Mouse (Mus musculus) midbrain, embryonic 10.5 days (tissue): Measurements from ENCODE around the gene Fam241a. TPM values are rescaled to one million over a fixed set of nuclear protein-coding genes. Genes with fewer than 3 reads are reported as not detected.

Experiments
- DNase-seq: peaks from one replicate; pipeline ENCODE4 v3.0.0-alpha.2; 2017; ENCODE audit warnings: low spot score
- H3K27ac ChIP-seq: fragments of 300-500 bp; sonication (generic); replicated peaks from 2 replicates; pipeline ENCODE4 v1.5.1; 2016; ENCODE audit warnings: mild to moderate bottlenecking
- H3K27me3 ChIP-seq: fragments of 300-500 bp; sonication (generic); 2 replicates; pipeline ENCODE4 v1.6.1; 2016; ENCODE audit warnings: low read depth, mild to moderate bottlenecking; ENCODE audit not compliant: poor library complexity, severe bottlenecking
- H3K36me3 ChIP-seq: fragments of 300-500 bp; sonication (generic); 2 replicates; pipeline ENCODE4 v1.6.1; 2016; ENCODE audit warnings: mild to moderate bottlenecking, moderate library complexity
- H3K4me1 ChIP-seq: fragments of 300-500 bp; sonication (generic); 2 replicates; pipeline ENCODE4 v1.6.1; 2016
- H3K4me3 ChIP-seq: fragments of 300-500 bp; sonication (generic); 2 replicates; pipeline ENCODE4 v1.5.1; 2016; ENCODE audit warnings: mild to moderate bottlenecking, moderate library complexity
- H3K9me3 ChIP-seq: fragments of 300-500 bp; sonication (generic); replicated peaks from 2 replicates; pipeline ENCODE4 v1.6.1; 2016; ENCODE audit warnings: mild to moderate bottlenecking
- WGBS: fragments of 180-500 bp; shearing (Covaris S2); methylation state at CpG from one replicate; pipeline ENCODE4 v1.1.7; 2016; 5-methylcytosine and 5-hydroxymethylcytosine counted together
- polyA plus RNA-seq: library from polyadenylated mRNA; unstranded; fragments of >200 nt; fragmentation: Nextera tagmentation; extraction: Ambion mirVana; gene quantifications from 2 replicates; pipeline ENCODE4 v1.2.1, GENCODE M21; 2016

Gene Fam241a
- polyA plus RNA-seq, 1 experiment from 2014 or later = 2.5 TPM

DNA sequence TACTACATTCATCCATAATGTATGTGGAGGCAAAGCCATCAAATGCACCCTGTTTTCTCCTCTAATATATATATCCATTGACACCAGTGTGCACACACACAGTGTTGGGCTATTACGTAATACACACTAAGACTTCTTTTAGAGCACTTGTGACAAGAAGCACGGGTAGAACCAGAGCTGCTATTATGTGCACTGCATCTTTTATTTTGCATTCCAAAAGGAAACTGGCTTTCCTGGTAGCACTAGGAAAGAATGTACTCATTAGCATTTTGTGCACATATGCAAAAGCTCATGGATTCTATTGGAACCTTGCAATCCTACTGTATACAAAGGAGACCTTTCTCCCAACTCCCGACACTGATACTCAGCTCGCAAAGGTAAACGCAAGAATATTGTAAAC lies 27.2 kb downstream of the Fam241a start:
- Histone ChIP-seq H3K27ac (no peak overlapping the region), H3K27me3 (no peaks in the 10 kb centered on the region), H3K9me3 (no peaks in the 10 kb centered on the region), H3K36me3 (no peaks in the 10 kb centered on the region), H3K4me1 (peaks cover 16% of the 10 kb centered on the region; the same call in 1 of the 2 replicates), H3K4me3 (no peak overlapping the region)
- WGBS = 82% methylated on average over 5 of the region's 5 CpGs
- no peak for DNase-seq

DNA sequence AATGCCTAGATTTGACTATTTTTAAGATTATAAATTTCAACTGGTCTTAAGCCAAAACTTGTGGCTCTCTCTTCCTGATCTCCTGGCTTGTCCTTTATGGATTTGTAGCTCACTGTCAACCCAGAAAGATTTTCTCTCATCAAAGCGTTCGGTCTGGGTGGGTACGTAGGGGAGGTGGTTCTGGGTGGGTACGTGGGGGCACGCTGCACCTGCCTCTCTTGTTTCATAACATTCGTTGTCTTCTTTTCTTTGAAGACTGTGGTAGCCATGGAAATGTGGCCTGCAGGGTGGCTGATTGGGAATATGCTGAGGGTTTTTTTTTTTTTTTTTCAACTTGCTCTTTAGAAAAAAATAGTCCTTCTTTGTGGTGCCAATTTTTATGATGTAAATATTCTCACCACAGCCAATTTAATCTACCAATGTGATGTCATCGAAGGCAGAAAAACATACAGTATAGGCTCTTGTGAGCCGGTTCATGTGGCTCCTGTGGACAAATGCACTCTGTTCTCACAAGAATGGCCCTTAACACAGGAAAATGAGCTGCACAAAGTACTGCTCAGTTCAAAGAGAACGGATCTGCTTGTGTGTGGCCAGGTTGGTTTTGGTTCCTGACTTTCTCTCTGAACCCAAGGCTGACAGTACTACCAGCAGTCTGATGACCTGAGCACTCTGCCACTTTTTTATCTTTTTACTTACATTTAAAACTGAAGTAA lies 27.9 kb downstream of the Fam241a start:
- WGBS = 79% methylated on average over 9 of the region's 9 CpGs
- Histone ChIP-seq H3K36me3 (no peaks in the 10 kb centered on the region), H3K27me3 (no peaks in the 10 kb centered on the region), H3K4me3 (no peak overlapping the region), H3K4me1 (peaks cover 16% of the 10 kb centered on the region; the same call in 1 of the 2 replicates), H3K9me3 (no peaks in the 10 kb centered on the region), H3K27ac (no peak overlapping the region)
- DNase-seq = no peak

DNA sequence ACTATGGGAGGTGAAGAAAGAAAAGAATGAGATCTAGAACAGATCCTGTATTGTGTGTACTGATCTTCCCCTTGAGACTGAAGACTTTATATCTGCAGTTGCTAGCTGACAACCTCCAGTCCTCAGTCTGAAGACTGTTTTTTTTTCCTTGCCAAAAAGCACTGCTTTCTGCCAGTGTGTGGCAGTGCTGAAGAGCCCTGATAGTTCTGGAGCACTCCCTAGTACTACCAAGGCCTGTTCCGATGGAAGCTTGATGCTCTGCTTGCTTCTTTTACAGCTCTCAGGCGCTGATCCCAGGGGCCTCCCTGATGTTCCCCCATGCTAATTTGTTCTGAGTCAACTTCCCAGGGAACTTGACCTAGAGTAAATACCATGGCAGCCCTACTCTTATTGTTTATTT lies 31.9 kb downstream of the Fam241a start:
- Histone ChIP-seq H3K9me3 (no peaks in the 10 kb centered on the region), H3K27ac (no peak overlapping the region), H3K4me3 (no peak overlapping the region), H3K27me3 (no peaks in the 10 kb centered on the region), H3K36me3 (no peaks in the 10 kb centered on the region), H3K4me1 (peaks cover 16% of the 10 kb centered on the region; the same call in 1 of the 2 replicates)
- no peak for DNase-seq
- 51% methylated on average over 2 of the region's 2 CpGs for WGBS

DNA sequence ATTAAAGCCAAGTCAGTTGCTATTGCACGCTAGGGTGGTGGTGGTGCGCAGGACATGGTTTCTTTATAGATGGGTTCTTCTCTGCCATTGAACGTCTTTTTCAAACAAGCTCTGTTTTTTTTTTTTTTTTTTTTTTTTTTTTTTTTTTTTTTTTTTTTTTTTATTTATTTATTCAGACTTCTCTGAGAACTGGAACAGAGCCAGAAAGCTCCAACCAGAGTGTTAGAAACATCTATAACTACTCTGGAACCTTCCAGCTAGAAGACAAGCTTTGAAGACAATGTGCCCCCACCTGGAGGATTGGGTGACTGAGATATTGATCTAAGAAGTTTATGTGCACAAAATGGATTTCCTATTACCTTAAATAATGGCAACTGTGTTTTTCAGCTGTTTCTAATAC lies 32.6 kb downstream of the Fam241a start:
- Histone ChIP-seq H3K36me3 (no peaks in the 10 kb centered on the region), H3K9me3 (no peaks in the 10 kb centered on the region), H3K27ac (no peak overlapping the region), H3K4me3 (no peak overlapping the region), H3K27me3 (no peaks in the 10 kb centered on the region), H3K4me1 (peaks cover 16% of the 10 kb centered on the region; the same call in 1 of the 2 replicates)
- DNase-seq = no peak
- 82% methylated on average over 3 of the region's 3 CpGs for WGBS

DNA sequence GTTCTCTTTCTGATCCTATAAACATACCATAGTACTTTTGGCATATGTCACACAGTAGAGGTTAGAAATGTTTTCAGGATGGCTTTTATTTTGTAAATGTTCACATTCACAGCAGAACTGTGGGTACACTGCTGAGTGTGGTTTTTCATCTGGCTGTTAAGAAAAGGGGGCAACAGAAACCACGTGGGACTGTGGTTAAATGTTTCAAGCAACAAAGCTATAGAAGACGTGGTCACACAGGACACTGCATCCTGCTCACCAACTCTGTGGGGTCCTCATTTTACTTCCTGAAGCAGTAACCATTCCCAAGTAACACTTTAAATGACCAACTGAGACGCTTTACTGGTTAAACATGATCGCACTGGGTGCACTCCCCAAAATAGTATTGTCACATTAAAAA lies 33.6 kb downstream of the Fam241a start:
- 70% methylated on average over 4 of the region's 4 CpGs for WGBS
- H3K4me1 ChIP-seq = peaks cover 10% of the 10 kb centered on the region; the same call in 1 of the 2 replicates
- no peak for DNase-seq

DNA sequence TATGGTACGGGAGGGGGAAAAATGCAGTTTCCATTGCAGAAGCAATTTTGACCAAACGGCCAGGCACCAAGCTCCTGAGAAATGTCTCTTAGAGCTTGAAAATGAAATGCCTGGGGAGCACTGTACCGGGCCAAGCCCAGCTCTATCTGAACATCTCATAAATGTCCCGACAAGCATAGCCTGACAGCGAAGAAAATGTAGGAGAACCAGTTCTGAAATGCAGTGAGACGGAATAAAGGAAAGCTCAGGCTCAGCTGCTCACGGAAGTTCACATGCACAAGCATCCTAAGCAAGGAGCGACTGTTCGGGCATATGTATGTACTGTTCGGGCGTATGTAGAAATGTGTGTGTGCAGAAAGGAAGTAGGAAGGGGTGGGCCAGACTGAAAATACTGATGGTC lies 34.8 kb downstream of the Fam241a start:
- H3K36me3 ChIP-seq = no peaks in the 10 kb centered on the region
- no peaks in the 10 kb centered on the region for H3K9me3 ChIP-seq
- peaks cover 6% of the 10 kb centered on the region; the same call in 1 of the 2 replicates for H3K4me1 ChIP-seq
- H3K27me3 ChIP-seq = no peaks in the 10 kb centered on the region
- no peak for DNase-seq
- 90% methylated on average over 11 of the region's 11 CpGs for WGBS
- no peak overlapping the region for H3K27ac ChIP-seq
- no peak overlapping the region for H3K4me3 ChIP-seq

More for the DNA sequence above, 33.6 kb downstream of the Fam241a start:
- H3K27me3 ChIP-seq = no peaks in the 10 kb centered on the region
- no peaks in the 10 kb centered on the region for H3K9me3 ChIP-seq
- H3K4me3 ChIP-seq = no peak overlapping the region
- H3K36me3 ChIP-seq = no peaks in the 10 kb centered on the region
- no peak overlapping the region for H3K27ac ChIP-seq

DNA sequence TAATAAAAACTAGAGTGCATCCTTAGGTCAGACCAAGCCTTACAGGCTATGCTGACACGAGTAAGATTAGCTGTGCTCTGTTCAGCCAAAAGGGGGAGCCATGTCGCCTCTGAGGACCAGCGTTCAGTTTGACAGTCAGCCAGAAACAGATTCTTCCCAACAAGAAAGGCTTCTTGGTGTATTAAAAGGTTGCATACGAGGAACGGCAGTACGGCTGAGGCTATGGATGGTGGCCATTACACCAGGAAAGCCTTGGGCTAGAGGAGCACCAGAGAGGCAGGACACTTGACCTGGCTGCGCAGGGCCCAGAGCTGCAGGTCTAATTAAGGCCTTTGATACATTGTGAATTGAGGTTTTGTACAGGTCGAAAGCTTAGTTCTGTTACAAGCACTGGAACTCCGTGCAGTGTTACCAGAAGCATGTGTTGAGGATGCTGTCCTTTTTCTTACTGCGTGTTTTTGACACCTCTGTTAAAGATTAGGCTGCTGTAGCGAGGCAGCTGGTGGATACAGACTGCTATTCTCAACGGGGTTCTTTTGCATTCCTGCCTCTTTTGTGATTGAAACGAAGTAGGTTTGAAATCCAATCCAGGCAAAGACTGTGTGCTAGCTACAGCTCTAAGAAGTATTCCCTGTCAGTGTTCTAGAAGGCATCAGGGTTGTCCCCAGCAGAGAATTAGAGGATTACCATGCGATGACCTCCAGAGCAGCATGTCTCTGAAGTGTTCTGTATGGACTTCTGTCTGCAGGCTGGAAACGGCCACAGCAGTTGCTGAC lies 42.5 kb downstream of the Fam241a start:
- WGBS = 23% methylated on average over 15 of the region's 15 CpGs
- Histone ChIP-seq H3K9me3 (no peaks in the 10 kb centered on the region), H3K4me3 (no peak overlapping the region), H3K27ac (peak overlapping the region; percentile 23; the same call in 1 of the 2 replicates), H3K4me1 (peaks cover 10% of the 10 kb centered on the region), H3K36me3 (no peaks in the 10 kb centered on the region), H3K27me3 (no peaks in the 10 kb centered on the region; the same call in 1 of the 2 replicates)
- peak; percentile 52 for DNase-seq

DNA sequence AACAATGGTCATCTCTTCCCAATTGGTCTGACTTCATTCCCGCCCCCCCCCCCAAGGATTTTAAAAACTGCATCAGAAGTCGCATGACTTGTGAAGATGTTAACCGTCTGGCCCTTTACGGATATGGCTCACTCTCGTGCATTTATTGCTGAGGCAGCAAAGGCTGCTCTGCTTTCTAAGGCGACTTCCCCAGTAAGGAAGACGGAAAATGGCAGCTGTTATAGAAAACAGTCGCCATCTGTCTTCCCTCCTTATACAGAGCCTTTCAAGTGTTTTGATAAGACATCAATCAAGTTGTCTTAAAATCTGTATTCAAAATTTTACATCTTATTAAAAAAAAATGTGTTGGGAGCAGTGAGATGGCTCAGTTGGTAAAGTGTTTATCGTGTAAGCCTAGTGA lies 43.4 kb downstream of the Fam241a start:
- Histone ChIP-seq H3K9me3 (no peaks in the 10 kb centered on the region), H3K27me3 (no peaks in the 10 kb centered on the region; the same call in 1 of the 2 replicates), H3K4me3 (no peak overlapping the region), H3K4me1 (peaks cover 10% of the 10 kb centered on the region), H3K27ac (no peak overlapping the region), H3K36me3 (no peaks in the 10 kb centered on the region)
- DNase-seq = no peak
- 86% methylated on average over 9 of the region's 9 CpGs for WGBS

DNA sequence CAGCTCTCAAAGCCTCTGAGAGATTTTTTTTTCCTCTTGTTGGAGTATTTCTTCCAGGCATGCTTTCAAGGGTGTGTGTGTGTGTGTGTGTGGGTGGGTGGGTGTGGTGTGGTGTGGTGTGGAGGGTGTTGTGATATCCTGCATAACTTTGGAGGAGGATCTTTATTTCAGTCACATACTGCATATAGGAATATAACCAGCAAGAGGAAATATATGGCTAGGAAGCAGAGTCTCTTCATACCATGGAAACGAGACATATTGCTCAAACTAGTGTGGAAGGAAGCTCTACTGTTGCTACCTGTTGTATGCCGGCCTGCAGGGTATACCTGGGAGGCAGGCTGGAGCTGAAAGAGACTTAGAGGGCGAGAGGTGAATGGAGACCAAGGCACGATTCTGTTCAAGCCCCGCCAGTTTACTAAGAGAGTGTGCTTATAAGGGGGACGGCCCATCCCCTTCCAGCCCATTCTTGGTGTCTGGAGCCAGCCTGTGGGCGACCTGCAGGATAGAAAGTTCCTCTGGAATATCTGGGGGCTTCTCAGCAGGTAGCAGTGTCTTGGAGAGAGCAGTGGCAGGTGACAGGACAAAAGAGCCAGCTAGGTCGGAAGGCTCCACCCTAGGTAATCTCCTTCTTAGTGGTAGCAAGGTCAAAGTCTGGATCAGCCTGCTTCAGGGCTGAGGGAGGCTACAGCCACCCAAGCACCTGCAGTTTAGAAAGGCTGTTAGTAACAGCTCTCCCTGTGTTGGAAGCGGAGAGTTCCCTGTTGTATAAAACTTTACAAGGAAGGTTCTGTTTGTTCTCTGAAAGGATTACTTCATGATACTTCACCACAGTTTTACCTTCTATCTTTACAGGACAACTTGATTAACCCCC lies 45.1 kb downstream of the Fam241a start:
- peaks cover 10% of the 10 kb centered on the region for H3K4me1 ChIP-seq
- no peak overlapping the region for H3K27ac ChIP-seq
- no peaks in the 10 kb centered on the region for H3K9me3 ChIP-seq
- H3K36me3 ChIP-seq = no peaks in the 10 kb centered on the region
- DNase-seq = no peak
- H3K4me3 ChIP-seq = no peak overlapping the region
- H3K27me3 ChIP-seq = no peaks in the 10 kb centered on the region; the same call in 1 of the 2 replicates
- WGBS = 58% methylated on average over 9 of the region's 9 CpGs

DNA sequence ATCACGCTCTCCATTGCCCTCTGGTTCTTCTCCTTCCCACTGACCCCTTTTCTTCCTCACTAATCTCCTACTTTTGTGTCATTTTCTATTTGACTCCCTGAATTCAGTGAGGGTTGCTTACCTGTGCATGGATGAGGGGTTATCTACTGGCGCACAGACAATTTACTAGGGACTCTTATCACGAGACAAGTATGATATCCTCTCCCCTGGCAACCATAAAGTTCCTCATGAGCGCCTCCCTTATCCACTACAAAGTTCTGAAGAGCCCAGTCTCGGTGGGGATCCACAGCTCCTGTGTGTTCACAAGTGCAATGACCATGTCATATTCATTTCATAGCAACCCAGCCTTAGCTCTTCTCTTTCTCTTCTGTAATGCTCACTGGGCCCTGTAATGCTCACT lies 46.2 kb downstream of the Fam241a start:
- Histone ChIP-seq H3K27ac (no peak overlapping the region), H3K27me3 (no peaks in the 10 kb centered on the region; the same call in 1 of the 2 replicates), H3K9me3 (no peaks in the 10 kb centered on the region), H3K4me1 (peaks cover 10% of the 10 kb centered on the region), H3K36me3 (no peaks in the 10 kb centered on the region), H3K4me3 (no peak overlapping the region)
- WGBS = 80% methylated on average over 5 of the region's 5 CpGs
- DNase-seq = no peak

DNA sequence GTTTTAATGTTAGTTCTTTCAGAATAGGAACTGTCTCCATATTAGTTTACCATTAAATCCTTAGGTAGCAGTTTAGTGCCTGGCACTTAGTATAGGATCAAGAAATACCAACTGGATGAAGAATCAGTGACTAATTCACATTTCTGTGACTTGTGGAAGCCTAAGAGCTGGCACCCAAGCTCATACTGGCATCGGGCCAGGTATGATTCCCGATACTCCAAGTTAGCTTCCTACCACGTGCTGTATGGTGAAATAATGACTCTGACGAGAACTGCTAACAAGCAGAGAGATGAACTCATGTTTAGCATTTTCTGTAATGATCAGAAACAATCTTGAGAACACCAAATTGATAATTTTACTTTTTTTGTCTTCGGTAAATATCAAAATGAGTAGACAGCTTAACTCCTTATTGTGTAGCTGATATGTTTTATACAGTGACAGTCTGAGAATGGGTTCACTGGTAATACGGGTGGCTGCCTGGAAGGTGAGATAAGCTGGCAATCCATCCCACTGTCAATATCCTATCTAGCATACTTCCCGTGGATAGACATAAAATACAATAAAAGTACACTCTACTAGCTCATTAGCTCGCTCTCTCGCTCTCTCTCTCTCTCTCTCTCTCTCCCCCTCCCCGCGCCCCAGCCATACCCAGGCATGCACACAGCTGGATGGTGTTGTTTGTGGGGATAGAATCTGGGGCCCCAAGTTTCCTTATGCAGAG lies 47.9 kb downstream of the Fam241a start:
- Histone ChIP-seq H3K9me3 (no peaks in the 10 kb centered on the region), H3K27ac (no peak overlapping the region), H3K27me3 (no peaks in the 10 kb centered on the region), H3K36me3 (no peaks in the 10 kb centered on the region), H3K4me3 (no peak overlapping the region), H3K4me1 (no peaks in the 10 kb centered on the region)
- WGBS = 91% methylated on average over 11 of the region's 11 CpGs
- DNase-seq = no peak

DNA sequence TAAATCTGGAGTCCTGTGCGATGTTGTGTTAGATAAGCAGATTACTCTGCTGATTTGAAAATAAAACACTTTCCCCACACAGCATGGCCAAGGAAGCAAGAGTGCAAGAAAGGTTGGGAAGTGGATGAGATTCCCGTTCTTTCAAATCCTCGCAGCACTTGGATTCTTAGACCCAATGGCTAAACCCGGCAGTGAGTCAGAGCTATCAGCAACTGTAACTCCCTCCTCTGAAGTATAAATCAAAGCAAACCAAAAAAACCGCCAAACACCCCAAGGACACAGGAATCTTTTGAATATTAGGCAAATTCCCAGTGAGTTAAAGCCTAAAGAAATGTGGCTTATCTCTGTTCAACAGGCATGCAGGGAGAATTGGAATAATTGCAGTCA lies 52.2 kb downstream of the Fam241a start:
- no peaks in the 10 kb centered on the region for H3K4me1 ChIP-seq
- H3K36me3 ChIP-seq = no peaks in the 10 kb centered on the region
- no peaks in the 10 kb centered on the region for H3K27me3 ChIP-seq
- no peak overlapping the region for H3K27ac ChIP-seq
- no peak overlapping the region for H3K4me3 ChIP-seq
- DNase-seq = no peak
- H3K9me3 ChIP-seq = no peaks in the 10 kb centered on the region
- 88% methylated on average over 5 of the region's 5 CpGs for WGBS
